Mouse (Mus musculus): ENCODE data around the gene Cd44.

GRCm38 (mm10) chr2:102804109-102804508 lies 97.4 kb downstream of the Cd44 start:
- TF ChIP-seq MXI1 (IDR thresholded peaks at IDR 0.05; ENCODE audit: low read depth, low read length) (no peak), MAX (IDR thresholded peaks at IDR 0.05; ENCODE audit: low read length) (no peak), ZMIZ1 (IDR thresholded peaks at IDR 0.05; ENCODE audit: low read depth, low read length) (no peak), NELFE (IDR thresholded peaks at IDR 0.05; ENCODE audit: low read depth, low read length) (no peak), USF1 (IDR thresholded peaks at IDR 0.05; ENCODE audit: low read depth, low read length) (no peak), SMC3 (IDR thresholded peaks at IDR 0.05; ENCODE audit: low read depth, low read length) (peak; percentile 90), CTCF (conservative IDR thresholded peaks at IDR 0.05 in 1 of 2, IDR thresholded peaks at IDR 0.05 in 1 of 2; ENCODE audit: low read depth in 2 of 2, low read length in 2 of 2) (peak in 1 of 2 experiments; percentile 80; a peak in 3 of 4 replicates), USF2 (conservative IDR thresholded peaks at IDR 0.05; ENCODE audit: low read depth, low read length) (no peak), ZC3H11A (IDR thresholded peaks at IDR 0.05; ENCODE audit: low read depth, low read length) (peak; percentile 9; the same call in 1 of the 2 replicates), KAT2A (IDR thresholded peaks at IDR 0.05; ENCODE audit: insufficient replicate concordance, low read length) (no peak)

Data from CH12.LX (cell line).